Mouse (Mus musculus): ENCODE results near the gene Golph3l.

- TF ChIP-seq POLR2A (IDR thresholded peaks at IDR 0.05; ENCODE audit: low read depth, low read length) = peak; percentile 23
- no peak for TF ChIP-seq CTCF (conservative IDR thresholded peaks at IDR 0.05; ENCODE audit: insufficient read depth, insufficient read length, low read depth, low read length)
Measured at GRCm38 (mm10) chr3:95588604-95589086, at the start of gene Golph3l.

All from kidney, adult 2 months (tissue).